In the genomic region with DNA sequence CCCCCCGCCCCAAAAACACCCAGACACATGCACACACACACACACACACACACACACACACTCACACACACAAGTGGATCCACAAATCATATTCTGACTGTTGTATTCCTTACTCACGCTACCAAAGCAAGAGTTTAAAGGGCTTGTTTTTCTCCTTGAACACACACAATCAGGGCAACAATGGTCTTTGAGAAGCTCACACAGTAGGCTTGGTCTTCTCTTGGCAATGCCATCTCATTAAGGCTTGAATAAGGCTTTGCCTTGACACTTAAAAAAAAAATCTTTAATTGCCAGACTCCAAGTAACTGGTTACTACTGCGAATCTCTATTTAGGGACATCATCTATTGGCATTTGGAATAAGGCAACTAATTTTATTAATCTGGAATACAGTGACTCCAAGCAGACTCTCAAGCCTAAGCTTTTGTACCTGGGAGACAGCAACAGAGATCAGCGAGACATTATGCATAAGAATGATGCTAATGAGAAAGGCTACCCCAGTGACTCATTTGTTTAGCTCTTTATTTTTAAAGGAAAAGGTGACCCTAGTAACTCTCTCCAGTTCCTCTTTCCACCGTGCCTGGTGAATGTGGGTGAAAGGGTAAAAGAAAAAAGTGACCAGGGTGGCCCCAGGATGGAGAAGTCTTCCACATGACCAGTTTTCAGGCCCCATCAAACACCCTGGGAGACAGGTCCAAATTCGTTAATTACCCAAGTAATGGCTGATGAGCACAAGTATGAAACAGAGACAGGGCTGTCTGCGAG, we compare ENCODE assay signal across 8 mouse cellular contexts. TPM values are rescaled to one million over a fixed set of nuclear protein-coding genes. Genes with fewer than 3 reads are reported as not detected.
DNase-seq lines count a peak whose midpoint lies in the region; ATAC-seq and TF ChIP-seq lines count a peak whose summit lies in the region.

No protein-coding gene starts in this region.

- peak overlapping the region; percentile 75 for H3K4me2 ChIP-seq in lung, embryonic 15.5 days
- peak overlapping the region; percentile 73 for H3K4me2 ChIP-seq in intestine, postnatal 0 days (replicated peaks; ENCODE audit: low read depth)
- peak overlapping the region; percentile 62 for H3K4me2 ChIP-seq in neural tube, embryonic 14.5 days (ENCODE audit: low read depth, low read length)

- ATAC-seq in lung, embryonic 15.5 days (ENCODE audit: borderline replicate concordance, extremely low read depth, low FRiP score, low TSS enrichment) = no peak
- ATAC-seq in intestine, postnatal 0 days = no peak
- no peak for ATAC-seq in neural tube, embryonic 14.5 days (ENCODE audit: low read depth)
- ATAC-seq in cerebellum, adult (ENCODE audit: insufficient number of reproducible peaks, low FRiP score, low TSS enrichment) = no peak

- WGBS in lung, embryonic 15.5 days = 40% methylated on average over 7 of the region's 7 CpGs
- WGBS in embryonic facial prominence, embryonic 10.5 days = 38% methylated on average over 7 of the region's 7 CpGs
- WGBS in intestine, postnatal 0 days = 36% methylated on average over 7 of the region's 7 CpGs
- 25% methylated on average over 7 of the region's 7 CpGs for WGBS in neural tube, embryonic 14.5 days

- H3K9ac ChIP-seq in lung, embryonic 15.5 days = peak overlapping the region; percentile 95
- peak overlapping the region; percentile 88 for H3K9ac ChIP-seq in intestine, postnatal 0 days (ENCODE audit: low read depth, low read length)
- H3K9ac ChIP-seq in neural tube, embryonic 14.5 days (replicated peaks; ENCODE audit: low read depth, low read length) = peak overlapping the region; percentile 94

- intact Hi-C loops in left cerebral cortex, postnatal 36 days (cut with DNase I) = no loop called here

- H3K4me1 ChIP-seq in lung, embryonic 15.5 days = peaks cover 43% of the 10 kb centered on the region
- peaks cover 31% of the 10 kb centered on the region for H3K4me1 ChIP-seq in embryonic facial prominence, embryonic 10.5 days
- H3K4me1 ChIP-seq in intestine, postnatal 0 days (replicated peaks; ENCODE audit: control insufficient read depth, insufficient read depth, low read length) = no peaks in the 10 kb centered on the region; the same call in 1 of the 2 replicates
- H3K4me1 ChIP-seq in neural tube, embryonic 14.5 days (ENCODE audit: control insufficient read depth, insufficient read depth, low read length) = peaks cover 14% of the 10 kb centered on the region; the same call in 1 of the 2 replicates

- H3K9me3 ChIP-seq in lung, embryonic 15.5 days = no peaks in the 10 kb centered on the region
- no peaks in the 10 kb centered on the region for H3K9me3 ChIP-seq in embryonic facial prominence, embryonic 10.5 days
- H3K9me3 ChIP-seq in intestine, postnatal 0 days (ENCODE audit: control insufficient read depth) = no peaks in the 10 kb centered on the region
- H3K9me3 ChIP-seq in neural tube, embryonic 14.5 days (ENCODE audit: control insufficient read depth, low read length) = no peaks in the 10 kb centered on the region

- no peak for TF ChIP-seq CTCF in intestine, postnatal 0 days (IDR thresholded peaks at IDR 0.05; ENCODE audit: low read depth)

- DNase-seq in lung, postnatal 14 days = no peak
- no peak for DNase-seq in embryonic facial prominence, embryonic 10.5 days (ENCODE audit: low spot score)
- DNase-seq in T-cell, adult 2 months (ENCODE audit: low spot score) = no peak
- DNase-seq in left cerebral cortex, postnatal 36 days (ENCODE audit: low spot score in 2 of 2) = no peak

- peak overlapping the region; percentile 89 for H3K4me3 ChIP-seq in lung, embryonic 15.5 days
- peak overlapping the region; percentile 75 for H3K4me3 ChIP-seq in embryonic facial prominence, embryonic 10.5 days
- H3K4me3 ChIP-seq in intestine, postnatal 0 days (ENCODE audit: low read depth, low read length) = peak overlapping the region; percentile 76
- H3K4me3 ChIP-seq in neural tube, embryonic 14.5 days (ENCODE audit: low read depth, low read length) = peak overlapping the region; percentile 90

- no peaks in the 10 kb centered on the region for H3K27me3 ChIP-seq in lung, embryonic 15.5 days
- no peaks in the 10 kb centered on the region for H3K27me3 ChIP-seq in embryonic facial prominence, embryonic 10.5 days (replicated peaks; ENCODE audit: low read depth, poor library complexity, severe bottlenecking)
- no peaks in the 10 kb centered on the region for H3K27me3 ChIP-seq in intestine, postnatal 0 days (replicated peaks; ENCODE audit: control insufficient read depth, insufficient read depth, low read length)
- no peaks in the 10 kb centered on the region for H3K27me3 ChIP-seq in neural tube, embryonic 14.5 days (ENCODE audit: control insufficient read depth, insufficient read depth, low read length)

- no peaks in the 10 kb centered on the region for H3K36me3 ChIP-seq in lung, embryonic 15.5 days
- peaks cover 7% of the 10 kb centered on the region for H3K36me3 ChIP-seq in embryonic facial prominence, embryonic 10.5 days (replicated peaks)
- H3K36me3 ChIP-seq in intestine, postnatal 0 days (ENCODE audit: control insufficient read depth, insufficient read depth) = no peaks in the 10 kb centered on the region
- no peaks in the 10 kb centered on the region for H3K36me3 ChIP-seq in neural tube, embryonic 14.5 days (ENCODE audit: control insufficient read depth, insufficient read depth, low read length)

- H3K27ac ChIP-seq in lung, embryonic 15.5 days = peak overlapping the region; percentile 98; the same call in 1 of the 2 replicates
- peak overlapping the region; percentile 91 for H3K27ac ChIP-seq in embryonic facial prominence, embryonic 10.5 days (replicated peaks)
- H3K27ac ChIP-seq in intestine, postnatal 0 days (ENCODE audit: low read depth, low read length) = peak overlapping the region; percentile 97; the same call in 1 of the 2 replicates
- peak overlapping the region; percentile 99 for H3K27ac ChIP-seq in neural tube, embryonic 14.5 days (ENCODE audit: low read depth, low read length)

RNA-seq across cellular contexts. Expression of gene Scarb2, which starts 2.6 kb away (rescaled TPM):
- polyA plus RNA-seq in lung, embryonic 15.5 days (2015; fragmentation: Nextera tagmentation; extraction: Ambion mirVana) = 15.9 and 17.2 TPM in 2 replicates
- 7.1 and 7.6 TPM in 2 replicates for polyA plus RNA-seq in embryonic facial prominence, embryonic 10.5 days (2016; fragmentation: Nextera tagmentation; extraction: Ambion mirVana)
- polyA plus RNA-seq in intestine, postnatal 0 days (2015; fragmentation: Nextera tagmentation; extraction: Ambion mirVana) = 18.0 and 19.7 TPM in 2 replicates
- polyA plus RNA-seq in neural tube, embryonic 14.5 days (2014; fragmentation: Nextera tagmentation; extraction: Ambion mirVana) = 16.2 and 17.6 TPM in 2 replicates
- 10 to 100 TPM; 80.5 to 87.8 TPM for total RNA-seq in left cerebral cortex, postnatal 36 days (2021)

RNA-seq across cellular contexts. Expression of gene Fam47e, which starts 50.8 kb away (rescaled TPM):
- 1.2 and 1.8 TPM in 2 replicates for polyA plus RNA-seq in lung, embryonic 15.5 days (2015; fragmentation: Nextera tagmentation; extraction: Ambion mirVana)
- polyA plus RNA-seq in embryonic facial prominence, embryonic 10.5 days (2016; fragmentation: Nextera tagmentation; extraction: Ambion mirVana) = not detected in 2 replicates
- not detected in 2 replicates for polyA plus RNA-seq in intestine, postnatal 0 days (2015; fragmentation: Nextera tagmentation; extraction: Ambion mirVana)
- polyA plus RNA-seq in neural tube, embryonic 14.5 days (2014; fragmentation: Nextera tagmentation; extraction: Ambion mirVana) = 1.4 and 2.1 TPM in 2 replicates
- total RNA-seq in left cerebral cortex, postnatal 36 days (2021) = under 1 TPM in 1 of 2 experiments, not detected in 1; 0.32 TPM
